Mouse (Mus musculus): ENCODE measurements at regions not wholly inside any gene's neighbourhood (a gene's known extent, or its start where the extent isn't known, plus 50 kb on each side); places are given as distances from the start of the nearest gene placed in this dataset.
A peak's percentile ranks its signal among the peaks of the same experiment; 100 is the strongest.

DNA sequence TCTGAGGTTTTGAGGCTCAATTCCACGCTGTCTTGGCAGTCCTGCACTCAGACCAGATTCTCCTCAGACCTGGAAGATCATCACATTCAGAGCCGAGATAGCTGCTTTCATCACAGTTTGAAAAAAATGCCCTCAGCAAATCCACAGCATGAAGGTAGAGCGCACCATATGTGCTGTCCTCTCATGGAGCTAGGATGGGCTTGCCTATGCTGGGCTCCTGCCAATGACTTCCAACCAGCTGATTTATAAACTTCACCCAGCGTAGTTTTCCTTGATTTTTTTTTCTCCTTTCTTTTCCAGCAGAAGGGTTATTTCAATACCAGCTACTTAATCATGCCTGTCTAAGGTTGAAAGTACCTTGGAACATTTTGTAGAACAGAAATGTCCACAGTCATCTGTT lies 115.0 kb upstream of the Ccdc54 start:
- Histone ChIP-seq H3K9ac (ENCODE audit: low read length) (no peak overlapping the region), H3K4me2 (ENCODE audit: low read length) (no peak overlapping the region), H3K4me3 (ENCODE audit: control insufficient read depth in 1 of 2, insufficient read depth in 1 of 2, low read depth in 1 of 2, low read length in 2 of 2) (no peak overlapping the region), H3K27ac (replicated peaks in 1 of 2; ENCODE audit: control insufficient read depth in 1 of 2, insufficient read depth in 1 of 2, low read depth in 2 of 2, low read length in 2 of 2) (no peak overlapping the region), H3K9me3 (ENCODE audit: control insufficient read depth, low read length) (no peaks in the 10 kb centered on the region), H3K4me1 (ENCODE audit: control insufficient read depth in 2 of 2, insufficient read depth in 2 of 2, low read length in 2 of 2) (no peaks in the 10 kb centered on the region; a peak in 1 of 4 replicates), H3K27me3 (ENCODE audit: control insufficient read depth, insufficient read depth, low read length) (no peaks in the 10 kb centered on the region), H3K36me3 (ENCODE audit: control insufficient read depth, insufficient read depth, low read length) (no peaks in the 10 kb centered on the region)
- ATAC-seq (ENCODE audit: insufficient number of reproducible peaks, insufficient read depth, low FRiP score, low read depth), result no peak
- WGBS, result 53% methylated on average over 4 of the region's 4 CpGs

DNA sequence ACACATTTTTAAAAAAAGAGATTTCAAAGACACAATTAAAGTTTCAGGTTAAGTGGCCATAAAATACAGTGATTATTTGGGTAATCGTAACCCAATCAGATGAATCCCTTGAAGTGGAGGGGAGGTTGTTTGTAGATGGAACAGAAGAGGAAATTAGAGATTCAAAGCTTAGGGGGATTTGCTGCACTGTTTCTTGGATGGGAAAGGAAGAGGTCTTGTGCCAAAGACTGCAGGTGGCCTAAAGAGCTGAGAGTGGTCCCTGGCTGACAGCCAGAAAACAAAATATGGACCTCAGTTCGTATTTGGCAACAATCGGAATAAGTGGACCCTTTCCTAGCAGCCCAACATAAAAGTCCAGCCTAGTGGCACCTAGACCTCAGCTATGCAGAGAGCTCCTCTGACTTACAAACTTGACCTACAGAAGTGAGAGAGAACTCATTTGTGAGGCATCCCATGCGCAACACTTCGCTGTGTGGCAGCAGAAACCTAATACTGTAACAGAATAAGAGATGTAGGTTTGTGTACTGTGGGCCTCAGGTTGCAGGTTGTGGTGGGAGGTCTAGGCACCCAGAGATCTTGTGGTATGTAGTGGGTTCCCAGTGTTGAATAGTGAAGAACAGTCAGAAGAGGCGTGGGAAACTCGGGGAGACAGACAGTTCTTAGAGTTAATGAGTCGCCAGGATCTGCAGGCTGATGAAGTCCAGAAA lies 110.0 kb upstream of the Ccdc54 start:
- no peak overlapping the region for H3K27ac ChIP-seq (replicated peaks in 1 of 2; ENCODE audit: control insufficient read depth in 1 of 2, insufficient read depth in 1 of 2, low read depth in 2 of 2, low read length in 2 of 2)
- no peak for ATAC-seq (ENCODE audit: insufficient number of reproducible peaks, insufficient read depth, low FRiP score, low read depth)
- H3K4me2 ChIP-seq (ENCODE audit: low read length), result no peak overlapping the region
- H3K9me3 ChIP-seq (ENCODE audit: control insufficient read depth, low read length), result no peaks in the 10 kb centered on the region
- 72% methylated on average over 8 of the region's 8 CpGs for WGBS
- H3K27me3 ChIP-seq (ENCODE audit: control insufficient read depth, insufficient read depth, low read length), result no peaks in the 10 kb centered on the region
- H3K4me3 ChIP-seq (ENCODE audit: control insufficient read depth in 1 of 2, insufficient read depth in 1 of 2, low read depth in 1 of 2, low read length in 2 of 2), result no peak overlapping the region
- H3K36me3 ChIP-seq (ENCODE audit: control insufficient read depth, insufficient read depth, low read length), result no peaks in the 10 kb centered on the region
- no peak overlapping the region for H3K9ac ChIP-seq (ENCODE audit: low read length)
- H3K4me1 ChIP-seq (ENCODE audit: control insufficient read depth in 2 of 2, insufficient read depth in 2 of 2, low read length in 2 of 2), result no peaks in the 10 kb centered on the region; a peak in 1 of 4 replicates

DNA sequence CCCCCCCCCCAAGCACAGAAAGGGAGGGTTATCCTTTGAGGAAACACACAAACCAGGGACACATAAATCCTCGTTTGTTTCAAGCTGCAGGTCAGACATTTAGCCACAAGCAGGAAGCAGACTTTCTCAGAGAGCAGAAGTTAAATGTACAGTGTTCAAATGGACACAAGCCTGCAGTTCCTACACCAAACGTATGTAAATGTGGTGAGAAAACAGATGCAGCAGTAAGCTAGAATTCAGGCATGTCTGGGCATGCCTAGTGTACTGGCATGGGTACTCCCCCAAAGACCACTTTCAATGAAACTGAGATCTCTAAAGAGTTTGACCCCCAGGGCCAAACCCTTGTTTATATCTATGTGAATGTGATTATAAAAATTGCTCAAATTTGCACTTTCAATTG lies 109.2 kb upstream of the Ccdc54 start:
- Histone ChIP-seq H3K27ac (replicated peaks in 1 of 2; ENCODE audit: control insufficient read depth in 1 of 2, insufficient read depth in 1 of 2, low read depth in 2 of 2, low read length in 2 of 2) (no peak overlapping the region), H3K4me2 (ENCODE audit: low read length) (no peak overlapping the region), H3K4me3 (ENCODE audit: control insufficient read depth in 1 of 2, insufficient read depth in 1 of 2, low read depth in 1 of 2, low read length in 2 of 2) (no peak overlapping the region), H3K4me1 (ENCODE audit: control insufficient read depth in 2 of 2, insufficient read depth in 2 of 2, low read length in 2 of 2) (no peaks in the 10 kb centered on the region; a peak in 1 of 4 replicates), H3K9ac (ENCODE audit: low read length) (no peak overlapping the region), H3K9me3 (ENCODE audit: control insufficient read depth, low read length) (no peaks in the 10 kb centered on the region), H3K27me3 (ENCODE audit: control insufficient read depth, insufficient read depth, low read length) (no peaks in the 10 kb centered on the region), H3K36me3 (ENCODE audit: control insufficient read depth, insufficient read depth, low read length) (no peaks in the 10 kb centered on the region)
- WGBS, result 56% methylated on average over 2 of the region's 2 CpGs
- no peak for ATAC-seq (ENCODE audit: insufficient number of reproducible peaks, insufficient read depth, low FRiP score, low read depth)

DNA sequence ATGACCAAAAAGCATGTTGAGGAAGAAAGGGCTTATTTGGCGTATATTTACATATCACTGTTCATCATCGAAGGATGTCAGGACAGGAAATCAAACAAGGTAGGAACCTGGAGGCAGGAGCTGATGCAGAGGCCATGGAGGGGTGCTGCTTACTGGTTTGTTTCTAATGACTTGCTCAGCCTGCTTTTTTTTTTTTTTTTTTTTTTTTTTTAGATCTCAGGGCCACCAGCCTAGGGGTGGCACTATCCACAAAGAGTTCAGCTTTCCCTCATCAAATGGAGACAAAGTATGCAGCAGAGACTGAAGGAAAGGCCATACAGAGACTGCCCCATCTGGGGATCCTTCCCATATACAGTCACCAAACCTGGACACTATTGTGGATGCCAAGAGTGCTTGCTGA lies 106.8 kb upstream of the Ccdc54 start:
- Histone ChIP-seq H3K4me3 (ENCODE audit: control insufficient read depth in 1 of 2, insufficient read depth in 1 of 2, low read depth in 1 of 2, low read length in 2 of 2) (no peak overlapping the region), H3K4me1 (ENCODE audit: control insufficient read depth in 2 of 2, insufficient read depth in 2 of 2, low read length in 2 of 2) (no peaks in the 10 kb centered on the region; a peak in 1 of 4 replicates), H3K27ac (replicated peaks in 1 of 2; ENCODE audit: control insufficient read depth in 1 of 2, insufficient read depth in 1 of 2, low read depth in 2 of 2, low read length in 2 of 2) (no peak overlapping the region), H3K27me3 (ENCODE audit: control insufficient read depth, insufficient read depth, low read length) (no peaks in the 10 kb centered on the region), H3K9ac (ENCODE audit: low read length) (no peak overlapping the region), H3K4me2 (ENCODE audit: low read length) (no peak overlapping the region), H3K9me3 (ENCODE audit: control insufficient read depth, low read length) (no peaks in the 10 kb centered on the region), H3K36me3 (ENCODE audit: control insufficient read depth, insufficient read depth, low read length) (no peaks in the 10 kb centered on the region)
- WGBS, result 78% methylated on average over 2 of the region's 2 CpGs
- no peak for ATAC-seq (ENCODE audit: insufficient number of reproducible peaks, insufficient read depth, low FRiP score, low read depth)

DNA sequence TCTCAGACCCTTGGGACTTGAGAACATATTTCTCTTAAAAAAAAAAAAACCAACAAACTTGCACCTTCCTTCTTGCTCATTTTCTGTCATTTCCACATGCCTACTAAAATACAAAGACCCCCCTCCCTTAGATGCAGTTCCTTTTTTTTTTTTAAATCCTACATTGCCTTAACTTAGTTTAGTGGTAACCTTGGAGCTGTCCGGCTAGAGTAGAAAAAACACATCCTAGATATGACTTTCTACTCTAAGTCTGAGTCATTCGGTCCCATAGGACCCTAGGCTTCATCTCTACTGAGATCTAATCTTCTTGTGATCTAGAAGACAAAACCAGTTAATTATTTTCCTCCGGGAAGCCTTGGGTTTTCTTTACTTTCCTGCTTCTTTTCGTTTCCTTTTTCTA lies 105.1 kb upstream of the Ccdc54 start:
- H3K4me1 ChIP-seq (ENCODE audit: control insufficient read depth in 2 of 2, insufficient read depth in 2 of 2, low read length in 2 of 2), result no peaks in the 10 kb centered on the region; a peak in 1 of 4 replicates
- H3K36me3 ChIP-seq (ENCODE audit: control insufficient read depth, insufficient read depth, low read length), result no peaks in the 10 kb centered on the region
- no peak overlapping the region for H3K4me3 ChIP-seq (ENCODE audit: control insufficient read depth in 1 of 2, insufficient read depth in 1 of 2, low read depth in 1 of 2, low read length in 2 of 2)
- H3K4me2 ChIP-seq (ENCODE audit: low read length), result no peak overlapping the region
- no peaks in the 10 kb centered on the region for H3K27me3 ChIP-seq (ENCODE audit: control insufficient read depth, insufficient read depth, low read length)
- no peaks in the 10 kb centered on the region for H3K9me3 ChIP-seq (ENCODE audit: control insufficient read depth, low read length)
- no peak for ATAC-seq (ENCODE audit: insufficient number of reproducible peaks, insufficient read depth, low FRiP score, low read depth)
- WGBS, result 70% methylated on average over 4 of the region's 4 CpGs
- H3K9ac ChIP-seq (ENCODE audit: low read length), result no peak overlapping the region
- H3K27ac ChIP-seq (replicated peaks in 1 of 2; ENCODE audit: control insufficient read depth in 1 of 2, insufficient read depth in 1 of 2, low read depth in 2 of 2, low read length in 2 of 2), result no peak overlapping the region

DNA sequence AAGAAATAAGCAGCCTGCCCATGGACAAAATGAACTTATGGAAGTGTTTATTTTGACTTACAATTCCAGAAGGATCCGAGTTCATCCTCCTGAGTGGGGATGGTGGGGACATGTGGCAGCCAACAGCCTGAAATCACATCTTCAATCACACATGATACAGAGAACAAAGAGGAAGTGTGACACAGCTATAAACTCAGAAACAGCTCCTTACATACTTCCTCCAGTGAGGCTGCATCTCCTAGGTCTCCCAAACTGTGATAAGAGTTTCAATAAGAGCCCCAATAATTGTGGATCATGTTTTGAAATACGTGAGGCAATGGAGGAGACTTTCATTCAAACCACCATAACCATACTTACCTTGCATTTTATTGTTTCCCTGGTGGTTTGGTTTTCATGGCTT lies 103.1 kb upstream of the Ccdc54 start:
- no peak overlapping the region for H3K4me2 ChIP-seq (ENCODE audit: low read length)
- ATAC-seq (ENCODE audit: insufficient number of reproducible peaks, insufficient read depth, low FRiP score, low read depth), result no peak
- WGBS, result 68% methylated on average over 2 of the region's 2 CpGs
- no peaks in the 10 kb centered on the region for H3K27me3 ChIP-seq (ENCODE audit: control insufficient read depth, insufficient read depth, low read length)
- no peaks in the 10 kb centered on the region; a peak in 1 of 4 replicates for H3K4me1 ChIP-seq (ENCODE audit: control insufficient read depth in 2 of 2, insufficient read depth in 2 of 2, low read length in 2 of 2)
- no peaks in the 10 kb centered on the region for H3K9me3 ChIP-seq (ENCODE audit: control insufficient read depth, low read length)
- no peak overlapping the region for H3K27ac ChIP-seq (replicated peaks in 1 of 2; ENCODE audit: control insufficient read depth in 1 of 2, insufficient read depth in 1 of 2, low read depth in 2 of 2, low read length in 2 of 2)
- H3K4me3 ChIP-seq (ENCODE audit: control insufficient read depth in 1 of 2, insufficient read depth in 1 of 2, low read depth in 1 of 2, low read length in 2 of 2), result no peak overlapping the region
- H3K9ac ChIP-seq (ENCODE audit: low read length), result no peak overlapping the region
- no peaks in the 10 kb centered on the region for H3K36me3 ChIP-seq (ENCODE audit: control insufficient read depth, insufficient read depth, low read length)

DNA sequence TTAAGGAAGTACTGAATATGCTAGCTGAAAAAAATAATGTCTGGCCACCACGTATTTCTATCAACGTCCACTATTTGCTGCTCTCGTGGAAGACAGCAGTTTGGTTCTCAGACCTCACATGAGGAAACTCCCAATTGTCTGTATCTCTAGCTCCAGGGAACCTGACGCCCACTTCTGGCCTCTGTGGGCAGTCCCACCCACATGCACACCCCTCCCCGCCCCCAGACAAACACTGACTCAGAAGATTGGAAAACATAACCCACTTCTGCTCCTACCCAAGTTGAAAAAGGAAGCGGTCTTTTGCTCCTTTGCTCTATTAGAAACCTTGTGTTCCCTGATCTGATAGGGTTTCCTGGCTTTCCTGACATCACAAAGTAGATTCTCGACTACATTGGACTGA lies 99.9 kb upstream of the Ccdc54 start:
- Histone ChIP-seq H3K4me2 (ENCODE audit: low read length) (no peak overlapping the region), H3K27me3 (ENCODE audit: control insufficient read depth, insufficient read depth, low read length) (no peaks in the 10 kb centered on the region), H3K27ac (replicated peaks in 1 of 2; ENCODE audit: control insufficient read depth in 1 of 2, insufficient read depth in 1 of 2, low read depth in 2 of 2, low read length in 2 of 2) (no peak overlapping the region), H3K9ac (ENCODE audit: low read length) (no peak overlapping the region), H3K4me1 (ENCODE audit: control insufficient read depth in 2 of 2, insufficient read depth in 2 of 2, low read length in 2 of 2) (no peaks in the 10 kb centered on the region; a peak in 1 of 4 replicates), H3K9me3 (ENCODE audit: control insufficient read depth, low read length) (no peaks in the 10 kb centered on the region), H3K36me3 (ENCODE audit: control insufficient read depth, insufficient read depth, low read length) (no peaks in the 10 kb centered on the region), H3K4me3 (ENCODE audit: control insufficient read depth in 1 of 2, insufficient read depth in 1 of 2, low read depth in 1 of 2, low read length in 2 of 2) (no peak overlapping the region)
- ATAC-seq (ENCODE audit: insufficient number of reproducible peaks, insufficient read depth, low FRiP score, low read depth), result no peak
- WGBS, result 69% methylated on average over 7 of the region's 7 CpGs

DNA sequence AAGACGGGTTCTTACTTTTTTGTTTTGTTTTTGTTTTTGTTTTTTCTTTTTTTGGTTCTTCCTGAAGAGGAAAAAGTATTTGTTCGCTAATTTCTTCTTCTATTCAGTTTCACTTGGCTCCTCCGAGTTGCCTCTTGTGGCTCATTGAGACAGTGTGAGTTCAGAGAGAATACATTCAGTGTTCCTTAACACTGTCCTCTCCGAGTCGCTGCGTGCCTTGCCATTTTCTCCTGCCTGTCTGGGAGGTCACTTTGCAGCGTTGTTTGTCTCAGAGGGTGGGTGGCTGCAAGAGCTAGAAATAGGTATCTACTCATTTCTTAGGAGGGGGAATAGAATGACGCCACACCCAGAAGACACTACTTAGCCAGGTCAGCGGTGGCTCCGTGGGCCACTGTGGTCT lies 98.6 kb upstream of the Ccdc54 start:
- 38% methylated on average over 10 of the region's 10 CpGs for WGBS
- Histone ChIP-seq H3K36me3 (ENCODE audit: control insufficient read depth, insufficient read depth, low read length) (no peaks in the 10 kb centered on the region), H3K27ac (replicated peaks in 1 of 2; ENCODE audit: control insufficient read depth in 1 of 2, insufficient read depth in 1 of 2, low read depth in 2 of 2, low read length in 2 of 2) (no peak overlapping the region), H3K4me2 (ENCODE audit: low read length) (peak overlapping the region; percentile 62), H3K9ac (ENCODE audit: low read length) (peak overlapping the region; percentile 56), H3K9me3 (ENCODE audit: control insufficient read depth, low read length) (no peaks in the 10 kb centered on the region), H3K4me3 (ENCODE audit: control insufficient read depth in 1 of 2, insufficient read depth in 1 of 2, low read depth in 1 of 2, low read length in 2 of 2) (peak overlapping the region; percentile 38 to 61), H3K4me1 (ENCODE audit: control insufficient read depth in 2 of 2, insufficient read depth in 2 of 2, low read length in 2 of 2) (no peaks in the 10 kb centered on the region; a peak in 1 of 4 replicates), H3K27me3 (ENCODE audit: control insufficient read depth, insufficient read depth, low read length) (no peaks in the 10 kb centered on the region)
- ATAC-seq (ENCODE audit: insufficient number of reproducible peaks, insufficient read depth, low FRiP score, low read depth), result no peak
